9 mouse cellular contexts compared by ENCODE assay signal in genomic region chr5:72269652-72270051, GRCm38 (mm10).
DNase-seq lines count a peak whose midpoint lies in the region; ATAC-seq and TF ChIP-seq lines count a peak whose summit lies in the region.
"Had no signal": no experiment of that assay in that cellular context is flagged by ENCODE, and none has a peak within 500 bp of the region (broad histone marks: within the 10 kb centered on the region; RNA-seq: fewer than 3 reads in every experiment).

No protein-coding gene starts in this region.

- H3K4me3 ChIP-seq in kidney, embryonic 14.5 days (ENCODE audit: low read length) = no peak overlapping the region
- no peak overlapping the region for H3K4me3 ChIP-seq in E14TG2a.4 (replicated peaks; ENCODE audit: low read length)
- H3K4me3 ChIP-seq in intestine, embryonic 16.5 days (ENCODE audit: low read length) = no peak overlapping the region
- H3K4me3 ChIP-seq: limb, embryonic 13.5 days had no signal

- H3K4me2 ChIP-seq in kidney, embryonic 14.5 days (replicated peaks; ENCODE audit: low read depth, low read length) = no peak overlapping the region
- H3K4me2 ChIP-seq in intestine, embryonic 16.5 days (ENCODE audit: low read depth, low read length) = no peak overlapping the region
- H3K4me2 ChIP-seq: limb, embryonic 13.5 days had no signal

- H3K4me1 ChIP-seq in kidney, embryonic 14.5 days (ENCODE audit: control insufficient read depth, insufficient read depth, low read length) = no peaks in the 10 kb centered on the region
- H3K4me1 ChIP-seq in E14TG2a.4 (replicated peaks; ENCODE audit: low read depth, low read length) = no peaks in the 10 kb centered on the region
- no peaks in the 10 kb centered on the region for H3K4me1 ChIP-seq in intestine, embryonic 16.5 days (ENCODE audit: control insufficient read depth, insufficient read depth, low read length)
- H3K4me1 ChIP-seq: limb, embryonic 13.5 days had no signal

- H3K27me3 ChIP-seq in kidney, embryonic 14.5 days (ENCODE audit: control insufficient read depth, insufficient read depth, low read length) = no peaks in the 10 kb centered on the region
- no peaks in the 10 kb centered on the region for H3K27me3 ChIP-seq in E14TG2a.4 (ENCODE audit: insufficient read depth, low read length)
- no peaks in the 10 kb centered on the region for H3K27me3 ChIP-seq in intestine, embryonic 16.5 days (replicated peaks; ENCODE audit: control insufficient read depth, insufficient read depth, low read length)
- H3K27me3 ChIP-seq: limb, embryonic 13.5 days had no signal

- H3K36me3 ChIP-seq in kidney, embryonic 14.5 days (ENCODE audit: control insufficient read depth, insufficient read depth, low read length) = no peaks in the 10 kb centered on the region; the same call in 1 of the 2 replicates
- peaks cover 31% of the 10 kb centered on the region for H3K36me3 ChIP-seq in E14TG2a.4 (ENCODE audit: insufficient read depth, low read length)
- no peaks in the 10 kb centered on the region for H3K36me3 ChIP-seq in intestine, embryonic 16.5 days (ENCODE audit: control insufficient read depth, insufficient read depth, low read length)

- TF ChIP-seq CTCF in E14TG2a.4 (conservative IDR thresholded peaks at IDR 0.05; ENCODE audit: low read length) = peak; percentile 76

- H3K27ac ChIP-seq in kidney, embryonic 14.5 days (ENCODE audit: low read depth, low read length) = no peak overlapping the region
- H3K27ac ChIP-seq in intestine, embryonic 16.5 days (ENCODE audit: low read length) = no peak overlapping the region
- H3K27ac ChIP-seq: limb, embryonic 13.5 days had no signal

- ATAC-seq in kidney, embryonic 14.5 days (ENCODE audit: low FRiP score, low TSS enrichment) = no peak
- peak; percentile 85 for ATAC-seq in neutrophil, adult 5-6 weeks (ENCODE audit: extremely low read depth, insufficient number of reproducible peaks, low FRiP score, poor library complexity, severe bottlenecking)
- no peak for ATAC-seq in intestine, embryonic 16.5 days

- 58% methylated on average over 8 of the region's 8 CpGs for WGBS in kidney, embryonic 14.5 days
- WGBS in intestine, embryonic 16.5 days = 54% methylated on average over 8 of the region's 8 CpGs

- DNase-seq in adrenal gland, postnatal 14 days = peak; percentile 12
- no peak for DNase-seq in adrenal gland, adult 2 months
- DNase-seq in kidney, postnatal 14 days = peak; percentile 33
- DNase-seq in embryo, embryonic 11 days = peak; percentile 59

- H3K9me3 ChIP-seq in kidney, embryonic 14.5 days (ENCODE audit: control insufficient read depth, low read length) = no peaks in the 10 kb centered on the region
- no peaks in the 10 kb centered on the region for H3K9me3 ChIP-seq in E14TG2a.4 (ENCODE audit: low read length)
- H3K9me3 ChIP-seq in intestine, embryonic 16.5 days (ENCODE audit: control insufficient read depth, low read length) = no peaks in the 10 kb centered on the region
- H3K9me3 ChIP-seq: limb, embryonic 13.5 days had no signal

- H3K9ac ChIP-seq in kidney, embryonic 14.5 days (ENCODE audit: low read depth, low read length) = no peak overlapping the region
- H3K9ac ChIP-seq in intestine, embryonic 16.5 days (ENCODE audit: low read depth, low read length) = no peak overlapping the region
- H3K9ac ChIP-seq: limb, embryonic 13.5 days had no signal
